ENCODE assay signal across 11 mouse cellular contexts in the genomic region with DNA sequence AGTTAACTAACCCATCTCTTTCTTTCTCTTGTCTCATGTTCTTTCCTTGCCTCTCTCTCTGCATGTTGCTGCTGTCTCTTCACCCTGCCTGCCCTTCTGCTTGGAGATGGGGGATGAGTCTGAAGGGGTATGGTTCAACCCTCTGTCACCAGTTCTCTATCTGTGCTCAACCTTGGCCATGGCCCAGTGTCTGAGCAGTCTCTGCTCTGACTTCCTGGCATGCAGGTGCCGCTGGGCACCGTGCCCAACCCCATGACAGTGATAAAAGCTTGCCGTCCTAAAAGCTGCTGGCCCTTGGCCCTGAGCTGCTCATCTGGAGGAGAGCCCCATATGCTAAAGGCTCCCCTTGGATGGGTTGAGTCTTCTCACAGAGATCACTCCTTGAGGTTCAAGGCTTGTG. TPM values are rescaled to one million over a fixed set of nuclear protein-coding genes. Genes with fewer than 3 reads are reported as not detected.
DNase-seq lines count a peak whose midpoint lies in the region; ATAC-seq and TF ChIP-seq lines count a peak whose summit lies in the region.
"Had no signal": no experiment of that assay in that cellular context is flagged by ENCODE, and none has a peak within 500 bp of the region (broad histone marks: within the 10 kb centered on the region; RNA-seq: fewer than 3 reads in every experiment).

No protein-coding gene starts in this region.

- DNase-seq in kidney, adult 2 months, result peak; percentile 70
- peak; percentile 84 to 86 for DNase-seq in adrenal gland, postnatal 36 days
- peak; percentile 66 for DNase-seq in heart, adult 8-10 months (ENCODE audit: low spot score)
- DNase-seq in spleen, postnatal 10 days (ENCODE audit: low spot score in 2 of 2), result no peak
- no peak for DNase-seq in embryo, embryonic 10.5 days (ENCODE audit: low spot score)
- DNase-seq in layer of hippocampus, adult 8-10 months (ENCODE audit: low spot score in 2 of 2), result no peak
- DNase-seq: right cerebral cortex, postnatal 14 days; thymus, postnatal 25 days had no signal

- ATAC-seq in kidney, embryonic 14.5 days (ENCODE audit: low FRiP score, low TSS enrichment), result no peak
- ATAC-seq in megakaryocyte progenitor cell, adult 5-6 weeks (replicated peaks; ENCODE audit: poor library complexity), result peak; percentile 79

- peaks cover 2% of the 10 kb centered on the region; the same call in 1 of the 2 replicates for H3K36me3 ChIP-seq in kidney, adult 2 months (ENCODE audit: control insufficient read depth, insufficient read depth, low read length)
- H3K36me3 ChIP-seq in kidney, embryonic 14.5 days (ENCODE audit: control insufficient read depth, insufficient read depth, low read length), result peaks cover 83% of the 10 kb centered on the region

- H3K27ac ChIP-seq in kidney, adult 2 months (ENCODE audit: insufficient read depth, low read depth, low read length), result no peak overlapping the region
- H3K27ac ChIP-seq in kidney, embryonic 14.5 days (ENCODE audit: low read depth, low read length), result no peak overlapping the region
- H3K27ac ChIP-seq: hindbrain, embryonic 14.5 days had no signal

- no peak for TF ChIP-seq POLR2A in kidney, adult 2 months (IDR thresholded peaks at IDR 0.05; ENCODE audit: low read depth, low read length)

- no peak for TF ChIP-seq CTCF in kidney, adult 2 months (conservative IDR thresholded peaks at IDR 0.05; ENCODE audit: insufficient read depth, insufficient read length, low read depth, low read length)

- no peaks in the 10 kb centered on the region for H3K9me3 ChIP-seq in kidney, embryonic 14.5 days (ENCODE audit: control insufficient read depth, low read length)

- no peak overlapping the region for H3K4me2 ChIP-seq in kidney, embryonic 14.5 days (replicated peaks; ENCODE audit: low read depth, low read length)
- H3K4me2 ChIP-seq: hindbrain, embryonic 14.5 days had no signal

- no peak overlapping the region for H3K4me3 ChIP-seq in kidney, adult 2 months (ENCODE audit: insufficient read depth, low read depth, low read length)
- H3K4me3 ChIP-seq in kidney, embryonic 14.5 days (ENCODE audit: low read length), result no peak overlapping the region

- 37% methylated on average over 3 of the region's 3 CpGs for WGBS in kidney, adult 2 months
- WGBS in kidney, embryonic 14.5 days, result 89% methylated on average over 3 of the region's 3 CpGs

- H3K4me1 ChIP-seq in kidney, adult 2 months (ENCODE audit: control insufficient read depth, insufficient read depth, low read length), result no peaks in the 10 kb centered on the region
- no peaks in the 10 kb centered on the region for H3K4me1 ChIP-seq in kidney, embryonic 14.5 days (ENCODE audit: control insufficient read depth, insufficient read depth, low read length)

- H3K9ac ChIP-seq in kidney, embryonic 14.5 days (ENCODE audit: low read depth, low read length), result no peak overlapping the region
- H3K9ac ChIP-seq: hindbrain, embryonic 14.5 days had no signal

- H3K27me3 ChIP-seq in kidney, adult 2 months (replicated peaks; ENCODE audit: control insufficient read depth, insufficient read depth, low read length), result no peaks in the 10 kb centered on the region
- H3K27me3 ChIP-seq in kidney, embryonic 14.5 days (ENCODE audit: control insufficient read depth, insufficient read depth, low read length), result no peaks in the 10 kb centered on the region

RNA-seq across cellular contexts. Expression of a gene that starts 24.8 kb away (rescaled TPM):
- 1.1 and 1.3 TPM in 2 replicates for polyA plus RNA-seq in kidney, adult 2 months (2012; rRNA removed)
- 4.1 and 4.6 TPM in 2 replicates for polyA plus RNA-seq in kidney, embryonic 14.5 days (2014; fragmentation: Nextera tagmentation; extraction: Ambion mirVana)
- under 1 TPM in 1 of 2 experiments, not detected in 1; 0.56 TPM for total RNA-seq in adrenal gland, postnatal 36 days (2021)
- total RNA-seq in heart, adult 8-10 months (2022), result 1 to 10 TPM; 3.3 to 7.8 (median 5.8) TPM
- not detected in 2 replicates for total RNA-seq in megakaryocyte progenitor cell, adult 5-6 weeks (2015)
- not detected in 2 replicates for total RNA-seq in megakaryocyte progenitor cell, adult 5-6 weeks (2017)
- 10 to 100 TPM; 48.3 to 100.0 (median 69.5) TPM for total RNA-seq in layer of hippocampus, adult 8-10 months (2022)

RNA-seq across cellular contexts. Expression of a gene that starts 32.0 kb away (rescaled TPM):
- 40.2 and 48.3 TPM in 2 replicates for polyA plus RNA-seq in kidney, adult 2 months (2012; rRNA removed)
- 30.2 and 47.3 TPM in 2 replicates for polyA plus RNA-seq in kidney, embryonic 14.5 days (2014; fragmentation: Nextera tagmentation; extraction: Ambion mirVana)
- 10 to 100 TPM; 41.4 to 50.8 TPM for total RNA-seq in adrenal gland, postnatal 36 days (2021)
- 10 to 100 TPM; 13.8 to 18.1 (median 15.6) TPM for total RNA-seq in heart, adult 8-10 months (2022)
- total RNA-seq in megakaryocyte progenitor cell, adult 5-6 weeks (2015), result 0.22 and 0.46 TPM in 2 replicates
- 0.58 TPM in 1 of 2 replicates, not detected in the other for total RNA-seq in megakaryocyte progenitor cell, adult 5-6 weeks (2017)
- total RNA-seq in layer of hippocampus, adult 8-10 months (2022), result 10 to 100 TPM; 81.4 to 91.4 (median 86.0) TPM

RNA-seq across cellular contexts. Expression of a gene that starts 46.5 kb away (rescaled TPM):
- polyA plus RNA-seq in kidney, adult 2 months (2012; rRNA removed), result 110 and 123 TPM in 2 replicates
- polyA plus RNA-seq in kidney, embryonic 14.5 days (2014; fragmentation: Nextera tagmentation; extraction: Ambion mirVana), result 35.1 and 62.6 TPM in 2 replicates
- 10 to 100 TPM; 59.6 to 59.7 TPM for total RNA-seq in adrenal gland, postnatal 36 days (2021)
- 10 to 100 TPM; 44.3 to 62.4 (median 54.2) TPM for total RNA-seq in heart, adult 8-10 months (2022)
- total RNA-seq in megakaryocyte progenitor cell, adult 5-6 weeks (2015), result 29.3 and 36.5 TPM in 2 replicates
- total RNA-seq in megakaryocyte progenitor cell, adult 5-6 weeks (2017), result 39.2 and 41.6 TPM in 2 replicates
- total RNA-seq in layer of hippocampus, adult 8-10 months (2022), result 100 to 1,000 TPM; 144 to 152 (median 150) TPM

Comparison
In these comparisons a context has a peak if more than half of its experiments do, and no peak if none do; other contexts are left out.
1. DNase-seq: peak in kidney, adult 2 months (single experiment), adrenal gland, postnatal 36 days (2 of 2) and heart, adult 8-10 months (single experiment); none in spleen, postnatal 10 days (0 of 2), embryo, embryonic 10.5 days (single experiment) and layer of hippocampus, adult 8-10 months (0 of 2).
2. RNA of a gene that starts 24.8 kb away (total RNA-seq): 48.3 to 100.0 TPM in layer of hippocampus, adult 8-10 months; 3.3 to 7.8 TPM in heart, adult 8-10 months, 0.56 TPM in adrenal gland, postnatal 36 days and not detected in megakaryocyte progenitor cell, adult 5-6 weeks; every median in the first group is over 4 times any median in the second.
3. RNA of a gene that starts 32.0 kb away (total RNA-seq): 81.4 to 91.4 TPM in layer of hippocampus, adult 8-10 months, 41.4 to 50.8 TPM in adrenal gland, postnatal 36 days and 13.8 to 18.1 TPM in heart, adult 8-10 months; 0.22 to 0.58 TPM in megakaryocyte progenitor cell, adult 5-6 weeks; every median in the first group is over 4 times any median in the second.